Mouse (Mus musculus): ENCODE results near the gene Spsb3. TPM values are rescaled to one million over a fixed set of nuclear protein-coding genes. Genes with fewer than 3 reads are reported as not detected.

Gene Spsb3
- polyA plus RNA-seq, 1 experiment from 2014 or later = 86.8 TPM

- Histone ChIP-seq H3K4me3 (replicated peaks; ENCODE audit: low read length) (no peak overlapping the region), H3K4me2 (ENCODE audit: low read length) (no peak overlapping the region), H3K27ac (ENCODE audit: low read length) (no peak overlapping the region), H3K9me3 (ENCODE audit: control insufficient read depth, low read length) (no peaks in the 10 kb centered on the region), H3K27me3 (replicated peaks; ENCODE audit: control insufficient read depth, insufficient read depth, low read length) (no peaks in the 10 kb centered on the region), H3K4me1 (replicated peaks; ENCODE audit: control insufficient read depth, insufficient read depth, low read length) (peaks cover 14% of the 10 kb centered on the region), H3K9ac (replicated peaks; ENCODE audit: low read depth, low read length) (no peak overlapping the region), H3K36me3 (ENCODE audit: control insufficient read depth, insufficient read depth) (peaks cover 16% of the 10 kb centered on the region)
- no peak for ATAC-seq
- whole genome bisulfite sequencing = 94% methylated on average over 1 of the region's 1 CpGs
Measured at GRCm38 (mm10) chr17:24929506-24929905, 43.1 kb downstream of the Spsb3 start.

- no peak for ATAC-seq
- Histone ChIP-seq H3K9me3 (ENCODE audit: control insufficient read depth, low read length) (no peaks in the 10 kb centered on the region), H3K27me3 (replicated peaks; ENCODE audit: control insufficient read depth, insufficient read depth, low read length) (no peaks in the 10 kb centered on the region), H3K36me3 (ENCODE audit: control insufficient read depth, insufficient read depth) (peaks cover 3% of the 10 kb centered on the region), H3K4me3 (replicated peaks; ENCODE audit: low read length) (no peak overlapping the region), H3K4me2 (ENCODE audit: low read length) (no peak overlapping the region), H3K4me1 (replicated peaks; ENCODE audit: control insufficient read depth, insufficient read depth, low read length) (peaks cover 28% of the 10 kb centered on the region), H3K9ac (replicated peaks; ENCODE audit: low read depth, low read length) (no peak overlapping the region), H3K27ac (ENCODE audit: low read length) (no peak overlapping the region)
- 96% methylated on average over 4 of the region's 4 CpGs for WGBS
Measured at GRCm38 (mm10) chr17:24932431-24932830, 46.0 kb downstream of the Spsb3 start.

- Histone ChIP-seq H3K9ac (replicated peaks; ENCODE audit: low read depth, low read length) (no peak overlapping the region), H3K27me3 (replicated peaks; ENCODE audit: control insufficient read depth, insufficient read depth, low read length) (no peaks in the 10 kb centered on the region), H3K4me3 (replicated peaks; ENCODE audit: low read length) (no peak overlapping the region), H3K27ac (ENCODE audit: low read length) (no peak overlapping the region), H3K36me3 (ENCODE audit: control insufficient read depth, insufficient read depth) (no peaks in the 10 kb centered on the region; the same call in 1 of the 2 replicates), H3K4me1 (replicated peaks; ENCODE audit: control insufficient read depth, insufficient read depth, low read length) (peaks cover 28% of the 10 kb centered on the region), H3K9me3 (ENCODE audit: control insufficient read depth, low read length) (no peaks in the 10 kb centered on the region), H3K4me2 (ENCODE audit: low read length) (no peak overlapping the region)
- WGBS = 70% methylated on average over 4 of the region's 4 CpGs
- ATAC-seq = no peak
Measured at GRCm38 (mm10) chr17:24933163-24933562, 46.7 kb downstream of the Spsb3 start.

GRCm38 (mm10) chr17:24934926-24935325, 48.5 kb downstream of the Spsb3 start:
- no peak for ATAC-seq
- peak overlapping the region; percentile 88 for H3K4me2 ChIP-seq (ENCODE audit: low read length)
- H3K27me3 ChIP-seq (replicated peaks; ENCODE audit: control insufficient read depth, insufficient read depth, low read length) = no peaks in the 10 kb centered on the region
- H3K9me3 ChIP-seq (ENCODE audit: control insufficient read depth, low read length) = no peaks in the 10 kb centered on the region
- H3K9ac ChIP-seq (replicated peaks; ENCODE audit: low read depth, low read length) = peak overlapping the region; percentile 17; the same call in 1 of the 2 replicates
- no peak overlapping the region for H3K27ac ChIP-seq (ENCODE audit: low read length)
- WGBS = 84% methylated on average over 4 of the region's 4 CpGs
- peaks cover 28% of the 10 kb centered on the region for H3K4me1 ChIP-seq (replicated peaks; ENCODE audit: control insufficient read depth, insufficient read depth, low read length)
- peak overlapping the region; percentile 86 for H3K4me3 ChIP-seq (replicated peaks; ENCODE audit: low read length)
- no peaks in the 10 kb centered on the region; the same call in 1 of the 2 replicates for H3K36me3 ChIP-seq (ENCODE audit: control insufficient read depth, insufficient read depth)

- Histone ChIP-seq H3K36me3 (ENCODE audit: control insufficient read depth, insufficient read depth) (no peaks in the 10 kb centered on the region; the same call in 1 of the 2 replicates), H3K27me3 (replicated peaks; ENCODE audit: control insufficient read depth, insufficient read depth, low read length) (no peaks in the 10 kb centered on the region), H3K4me1 (replicated peaks; ENCODE audit: control insufficient read depth, insufficient read depth, low read length) (peaks cover 28% of the 10 kb centered on the region), H3K9me3 (ENCODE audit: control insufficient read depth, low read length) (no peaks in the 10 kb centered on the region), H3K4me3 (replicated peaks; ENCODE audit: low read length) (peak overlapping the region; percentile 86), H3K4me2 (ENCODE audit: low read length) (peak overlapping the region; percentile 88), H3K9ac (replicated peaks; ENCODE audit: low read depth, low read length) (peak overlapping the region; percentile 92), H3K27ac (ENCODE audit: low read length) (no peak overlapping the region)
- no peak for ATAC-seq
Measured at GRCm38 (mm10) chr17:24935666-24936065, 49.2 kb downstream of the Spsb3 start.

- ATAC-seq = peak; percentile 99
- Histone ChIP-seq H3K36me3 (ENCODE audit: control insufficient read depth, insufficient read depth) (no peaks in the 10 kb centered on the region; the same call in 1 of the 2 replicates), H3K4me3 (replicated peaks; ENCODE audit: low read length) (peak within 1 kb of the TSS; percentile 86), H3K27me3 (replicated peaks; ENCODE audit: control insufficient read depth, insufficient read depth, low read length) (no peaks in the 10 kb centered on the region), H3K27ac (ENCODE audit: low read length) (peak within 1 kb of the TSS; percentile 92), H3K9ac (replicated peaks; ENCODE audit: low read depth, low read length) (peak within 1 kb of the TSS; percentile 92), H3K4me2 (ENCODE audit: low read length) (peak within 1 kb of the TSS; percentile 88), H3K4me1 (replicated peaks; ENCODE audit: control insufficient read depth, insufficient read depth, low read length) (peaks cover 28% of the 10 kb centered on the region), H3K9me3 (ENCODE audit: control insufficient read depth, low read length) (no peaks in the 10 kb centered on the region)
- WGBS = under 1% methylated on average over 78 of the region's 78 CpGs
Measured at GRCm38 (mm10) chr17:24936259-24937237, 50.1 kb downstream of the Spsb3 start, which contains the start of gene Mapk8ip3. Mapk8ip3 (minus strand) TSS chr17:24936977.

GRCm38 (mm10) chr17:24937266-24937665, 50.8 kb downstream of the Spsb3 start:
- Histone ChIP-seq H3K4me2 (ENCODE audit: low read length) (peak overlapping the region; percentile 88), H3K36me3 (ENCODE audit: control insufficient read depth, insufficient read depth) (no peaks in the 10 kb centered on the region), H3K4me1 (replicated peaks; ENCODE audit: control insufficient read depth, insufficient read depth, low read length) (peaks cover 28% of the 10 kb centered on the region), H3K27me3 (replicated peaks; ENCODE audit: control insufficient read depth, insufficient read depth, low read length) (no peaks in the 10 kb centered on the region), H3K9me3 (ENCODE audit: control insufficient read depth, low read length) (no peaks in the 10 kb centered on the region), H3K27ac (ENCODE audit: low read length) (peak overlapping the region; percentile 92), H3K4me3 (replicated peaks; ENCODE audit: low read length) (peak overlapping the region; percentile 86), H3K9ac (replicated peaks; ENCODE audit: low read depth, low read length) (peak overlapping the region; percentile 92)
- WGBS = 44% methylated on average over 6 of the region's 6 CpGs
- no peak for ATAC-seq

Other genes with a start within 250 kb of the Spsb3 start
- 28.1 and 31.2 TPM in 2 replicates for gene Slc9a3r2, start 236.3 kb upstream of the Spsb3 start, polyA plus RNA-seq (2015; fragmentation: Nextera tagmentation; extraction: Ambion mirVana)
- gene Npw, start 228.2 kb upstream of the Spsb3 start, polyA plus RNA-seq (2015; fragmentation: Nextera tagmentation; extraction: Ambion mirVana) = not detected in 2 replicates
- 17.9 and 22.0 TPM in 2 replicates for gene Zfp598, start 217.0 kb upstream of the Spsb3 start, polyA plus RNA-seq (2015; fragmentation: Nextera tagmentation; extraction: Ambion mirVana)
- gene Syngr3, start 196.7 kb upstream of the Spsb3 start, polyA plus RNA-seq (2015; fragmentation: Nextera tagmentation; extraction: Ambion mirVana) = 143 and 193 TPM in 2 replicates
- 35.0 and 35.4 TPM in 2 replicates for gene Gfer, start 190.5 kb upstream of the Spsb3 start, polyA plus RNA-seq (2015; fragmentation: Nextera tagmentation; extraction: Ambion mirVana)
- gene Noxo1, start 190.4 kb upstream of the Spsb3 start, polyA plus RNA-seq (2015; fragmentation: Nextera tagmentation; extraction: Ambion mirVana) = 2.0 and 2.7 TPM in 2 replicates
- gene Tbl3, start 179.0 kb upstream of the Spsb3 start, polyA plus RNA-seq (2015; fragmentation: Nextera tagmentation; extraction: Ambion mirVana) = 83.7 and 85.5 TPM in 2 replicates
- gene Rnf151, start 168.6 kb upstream of the Spsb3 start, polyA plus RNA-seq (2015; fragmentation: Nextera tagmentation; extraction: Ambion mirVana) = not detected in 2 replicates
- gene Rps2, start 168.5 kb upstream of the Spsb3 start, polyA plus RNA-seq (2015; fragmentation: Nextera tagmentation; extraction: Ambion mirVana) = 787 and 797 TPM in 2 replicates
- gene Ndufb10, start 162.2 kb upstream of the Spsb3 start, polyA plus RNA-seq (2015; fragmentation: Nextera tagmentation; extraction: Ambion mirVana) = 220 and 233 TPM in 2 replicates
- not detected in 2 replicates for gene Rpl3l, start 158.8 kb upstream of the Spsb3 start, polyA plus RNA-seq (2015; fragmentation: Nextera tagmentation; extraction: Ambion mirVana)
- gene Msrb1, start 150.0 kb upstream of the Spsb3 start, polyA plus RNA-seq (2015; fragmentation: Nextera tagmentation; extraction: Ambion mirVana) = 20.0 and 21.1 TPM in 2 replicates
- gene Hs3st6, start 133.7 kb upstream of the Spsb3 start, polyA plus RNA-seq (2015; fragmentation: Nextera tagmentation; extraction: Ambion mirVana) = 0.32 TPM in 1 of 2 replicates, not detected in the other
- not detected in 2 replicates for gene Meiob, start 82.4 kb upstream of the Spsb3 start, polyA plus RNA-seq (2015; fragmentation: Nextera tagmentation; extraction: Ambion mirVana)
- 40.2 and 50.1 TPM in 2 replicates for gene Hagh, start 46.5 kb upstream of the Spsb3 start, polyA plus RNA-seq (2015; fragmentation: Nextera tagmentation; extraction: Ambion mirVana)
- gene Fahd1, start 36.3 kb upstream of the Spsb3 start, polyA plus RNA-seq (2015; fragmentation: Nextera tagmentation; extraction: Ambion mirVana) = 14.4 and 17.8 TPM in 2 replicates
- gene Igfals, start 20.6 kb upstream of the Spsb3 start, polyA plus RNA-seq (2015; fragmentation: Nextera tagmentation; extraction: Ambion mirVana) = 0.19 TPM in 1 of 2 replicates, not detected in the other
- gene Nubp2, start 294 bp upstream of the Spsb3 start, polyA plus RNA-seq (2015; fragmentation: Nextera tagmentation; extraction: Ambion mirVana) = 66.8 and 71.1 TPM in 2 replicates
- gene Eme2, start 8.4 kb downstream of the Spsb3 start, polyA plus RNA-seq (2015; fragmentation: Nextera tagmentation; extraction: Ambion mirVana) = 32.4 and 35.7 TPM in 2 replicates
- 72.3 and 79.8 TPM in 2 replicates for gene Mrps34, start 8.5 kb downstream of the Spsb3 start, polyA plus RNA-seq (2015; fragmentation: Nextera tagmentation; extraction: Ambion mirVana)
- gene Nme3, start 9.9 kb downstream of the Spsb3 start, polyA plus RNA-seq (2015; fragmentation: Nextera tagmentation; extraction: Ambion mirVana) = 63.4 and 76.1 TPM in 2 replicates
- 100 and 114 TPM in 2 replicates for gene Mapk8ip3, start 50.3 kb downstream of the Spsb3 start, polyA plus RNA-seq (2015; fragmentation: Nextera tagmentation; extraction: Ambion mirVana)
- gene Jpt2, start 74.0 kb downstream of the Spsb3 start, polyA plus RNA-seq (2015; fragmentation: Nextera tagmentation; extraction: Ambion mirVana) = 95.4 and 99.1 TPM in 2 replicates
- gene Cramp1l, start 129.1 kb downstream of the Spsb3 start, polyA plus RNA-seq (2015; fragmentation: Nextera tagmentation; extraction: Ambion mirVana) = 5.9 and 6.8 TPM in 2 replicates
- gene Ift140, start 129.4 kb downstream of the Spsb3 start, polyA plus RNA-seq (2015; fragmentation: Nextera tagmentation; extraction: Ambion mirVana) = 26.6 and 28.4 TPM in 2 replicates
- 12.0 and 12.5 TPM in 2 replicates for gene Tmem204, start 196.9 kb downstream of the Spsb3 start, polyA plus RNA-seq (2015; fragmentation: Nextera tagmentation; extraction: Ambion mirVana)
- gene Telo2, start 229.3 kb downstream of the Spsb3 start, polyA plus RNA-seq (2015; fragmentation: Nextera tagmentation; extraction: Ambion mirVana) = 47.0 and 62.9 TPM in 2 replicates
- gene Ptx4, start 234.1 kb downstream of the Spsb3 start, polyA plus RNA-seq (2015; fragmentation: Nextera tagmentation; extraction: Ambion mirVana) = not detected in 2 replicates
- gene Clcn7, start 246.7 kb downstream of the Spsb3 start, polyA plus RNA-seq (2015; fragmentation: Nextera tagmentation; extraction: Ambion mirVana) = 30.2 and 34.3 TPM in 2 replicates